Mouse (Mus musculus) MEL (cell line): ENCODE results near the gene Cdc42bpb.

Experiments
- CHD1 ChIP-seq: IDR thresholded peaks from 2 replicates; pipeline ENCODE4 v1.6.1; 2012; ENCODE audit warnings: low read depth, mild to moderate bottlenecking, inconsistent platforms, low read length, improper control_type of control experiment
- CTCF ChIP-seq, 3 experiments: IDR thresholded peaks in 2 of 3; conservative IDR thresholded peaks in 1 of 3; 2 replicates each; pipeline ENCODE4 v1.5.1; 2011 to 2012; ENCODE audit warnings: low read length in 3 of 3, low read depth in 2 of 3, mild to moderate bottlenecking in 2 of 3, improper control_type of control experiment in 1 of 3, inconsistent platforms in 1 of 3, mixed read lengths in 1 of 3, moderate library complexity in 1 of 3; ENCODE audit not compliant: control insufficient read depth in 1 of 3, insufficient read depth in 1 of 3, poor library complexity in 1 of 3, severe bottlenecking in 1 of 3
- EP300 ChIP-seq, 2 experiments: IDR thresholded peaks; 2 replicates each; pipeline ENCODE4 v1.6.1; 2011; ENCODE audit warnings: improper control_type of control experiment in 2 of 2, low read length in 2 of 2, low read depth in 1 of 2, mild to moderate bottlenecking in 1 of 2
- JUND ChIP-seq: IDR thresholded peaks from 2 replicates; pipeline ENCODE4 v1.6.1; 2011; ENCODE audit warnings: low read depth, mild to moderate bottlenecking, improper control_type of control experiment, low read length
- KAT2A ChIP-seq: conservative IDR thresholded peaks from 2 replicates; pipeline ENCODE4 v1.6.1; 2012; ENCODE audit warnings: low read depth, low read length, improper control_type of control experiment, inconsistent platforms
- MAX ChIP-seq: IDR thresholded peaks from 2 replicates; pipeline ENCODE4 v1.6.1; 2011; ENCODE audit warnings: low read length, improper control_type of control experiment
- MEF2A ChIP-seq: IDR thresholded peaks from 2 replicates; pipeline ENCODE4 v1.6.1; 2014; ENCODE audit warnings: low read depth, mild to moderate bottlenecking, inconsistent platforms, low read length, improper control_type of control experiment; ENCODE audit not compliant: poor library complexity, insufficient replicate concordance, severe bottlenecking; ENCODE audit errors: extremely low read depth
- NELFE ChIP-seq: IDR thresholded peaks from 2 replicates; pipeline ENCODE4 v1.6.1; 2011; ENCODE audit warnings: low read depth, low read length, improper control_type of control experiment
- POLR2A ChIP-seq, 2 experiments: IDR thresholded peaks; 2 replicates each; pipeline ENCODE4 v1.6.1; 2011 to 2012; ENCODE audit warnings: low read length in 2 of 2, mild to moderate bottlenecking in 2 of 2, control low read depth in 1 of 2, improper control_type of control experiment in 1 of 2, low read depth in 1 of 2, moderate library complexity in 1 of 2; ENCODE audit not compliant: control insufficient read depth in 1 of 2, insufficient read depth in 1 of 2, poor library complexity in 1 of 2
- POLR2AphosphoS2 ChIP-seq: IDR thresholded peaks from 2 replicates; pipeline ENCODE4 v1.6.1; 2011; ENCODE audit warnings: low read length, improper control_type of control experiment
- USF1 ChIP-seq: IDR thresholded peaks from 2 replicates; pipeline ENCODE4 v1.6.1; 2014; ENCODE audit warnings: low read depth, mild to moderate bottlenecking, inconsistent platforms, low read length, improper control_type of control experiment, moderate library complexity
- USF2 ChIP-seq, 2 experiments: IDR thresholded peaks; 2 replicates each; pipeline ENCODE4 v1.6.1; 2011 to 2012; ENCODE audit warnings: improper control_type of control experiment in 2 of 2, low read length in 2 of 2, borderline replicate concordance in 1 of 2, inconsistent platforms in 1 of 2, low read depth in 1 of 2, mild to moderate bottlenecking in 1 of 2; ENCODE audit not compliant: insufficient read depth in 1 of 2
- ZMIZ1 ChIP-seq: IDR thresholded peaks from 2 replicates; pipeline ENCODE4 v1.6.1; 2012; ENCODE audit warnings: low read depth, mild to moderate bottlenecking, inconsistent platforms, low read length, improper control_type of control experiment, moderate library complexity
- ZNF384 ChIP-seq: IDR thresholded peaks from 2 replicates; pipeline ENCODE4 v1.6.1; 2012; ENCODE audit warnings: low read depth, mild to moderate bottlenecking, inconsistent platforms, low read length, improper control_type of control experiment

DNA sequence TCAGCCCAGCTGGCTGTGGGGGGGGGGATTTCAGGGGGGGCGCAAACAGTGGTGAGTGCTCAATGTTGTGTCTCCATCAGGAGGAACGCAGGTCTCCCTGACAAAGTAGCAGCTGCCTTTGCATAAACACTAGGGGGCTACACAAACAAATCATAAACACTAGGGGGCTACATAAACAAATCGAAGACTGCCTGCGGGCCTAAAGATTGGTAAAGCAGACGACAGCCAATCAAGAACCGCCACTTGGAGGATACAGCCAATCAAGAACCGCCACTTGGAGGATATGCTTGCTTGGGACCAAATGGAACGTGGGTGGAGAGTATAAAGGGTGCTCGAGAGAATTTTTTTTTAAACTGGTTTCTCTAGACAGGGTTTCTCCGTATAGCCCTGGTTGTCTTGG, 27.4 kb upstream of the Cdc42bpb start:
- no peak for TF ChIP-seq MEF2A
- TF ChIP-seq KAT2A: no peak
- no peak for TF ChIP-seq MAX
- TF ChIP-seq CTCF (IDR thresholded peaks at IDR 0.05 in 2 of 3, conservative IDR thresholded peaks at IDR 0.05 in 1 of 3; ENCODE audit: control insufficient read depth in 1 of 3, insufficient read depth in 1 of 3, low read depth in 2 of 3, low read length in 3 of 3, poor library complexity in 1 of 3, severe bottlenecking in 1 of 3): no peak
- no peak for TF ChIP-seq ZNF384
- no peak for TF ChIP-seq POLR2AphosphoS2
- no peak for TF ChIP-seq EP300 (IDR thresholded peaks at IDR 0.05; ENCODE audit: low read depth in 1 of 2, low read length in 2 of 2)
- no peak for TF ChIP-seq POLR2A (IDR thresholded peaks at IDR 0.05; ENCODE audit: control insufficient read depth in 1 of 2, insufficient read depth in 1 of 2, low read depth in 1 of 2, low read length in 2 of 2, poor library complexity in 1 of 2)
- TF ChIP-seq CHD1: no peak
- TF ChIP-seq USF2 (IDR thresholded peaks at IDR 0.05; ENCODE audit: borderline replicate concordance in 1 of 2, insufficient read depth in 1 of 2, low read depth in 1 of 2, low read length in 2 of 2): no peak
- no peak for TF ChIP-seq USF1
- TF ChIP-seq NELFE: no peak
- TF ChIP-seq ZMIZ1: no peak
- TF ChIP-seq JUND: no peak
